Mouse (Mus musculus): ENCODE measurements around the gene Icam5. TPM values are rescaled to one million over a fixed set of nuclear protein-coding genes. Genes with fewer than 3 reads are reported as not detected.
"Not testable (repeated sequence)": the region's sequence is repeated elsewhere in the genome, so short reads cannot be mapped to it uniquely, and the experiment has no call there.

Gene Icam5
- 0.20 TPM in 2 replicates for polyA plus RNA-seq (2015; fragmentation: Nextera tagmentation; extraction: Ambion mirVana)

- Histone ChIP-seq H3K9ac (peak within 1 kb of the TSS; percentile 37; the same call in 1 of the 2 replicates), H3K4me1 (peaks cover 60% of the 10 kb centered on the region), H3K27me3 (peaks cover 72% of the 10 kb centered on the region), H3K4me2 (replicated peaks) (peak within 1 kb of the TSS; percentile 98), H3K4me3 (replicated peaks) (peak within 1 kb of the TSS; percentile 59), H3K9me3 (replicated peaks) (no peaks in the 10 kb centered on the region), H3K36me3 (no peaks in the 10 kb centered on the region), H3K27ac (replicated peaks) (peak within 1 kb of the TSS; percentile 49; the same call in 1 of the 2 replicates)
- 0 out of 2 replicates have a peak, but pooled peaks have one; percentile 15 for ATAC-seq (ENCODE audit: insufficient number of reproducible peaks, low FRiP score, low TSS enrichment, low read depth)
- WGBS = under 1% methylated on average over 35 of the region's 35 CpGs
Measured at GRCm38 (mm10) chr9:21031896-21032351, at the start of gene Icam5. Icam5 (plus strand) TSS chr9:21032073.

GRCm38 (mm10) chr9:20982171-20982570 lies 49.7 kb upstream of the Icam5 start:
- H3K4me2 ChIP-seq (replicated peaks) = no peak overlapping the region
- no peak overlapping the region for H3K9ac ChIP-seq
- WGBS = 70% methylated on average over 3 of the region's 3 CpGs
- no peak for ATAC-seq (ENCODE audit: insufficient number of reproducible peaks, low FRiP score, low TSS enrichment, low read depth)
- no peak overlapping the region for H3K27ac ChIP-seq (replicated peaks)
- H3K4me1 ChIP-seq = peaks cover 37% of the 10 kb centered on the region
- no peaks in the 10 kb centered on the region for H3K27me3 ChIP-seq
- no peaks in the 10 kb centered on the region for H3K9me3 ChIP-seq (replicated peaks)
- H3K4me3 ChIP-seq (replicated peaks) = no peak overlapping the region
- H3K36me3 ChIP-seq = no peaks in the 10 kb centered on the region

- H3K27ac ChIP-seq (replicated peaks) = no peak overlapping the region
Measured at GRCm38 (mm10) chr9:20983169-20983568, 48.7 kb upstream of the Icam5 start.

GRCm38 (mm10) chr9:20986952-20987686 lies 44.8 kb upstream of the Icam5 start:
- H3K9ac ChIP-seq = no peak overlapping the region
- H3K27me3 ChIP-seq = no peaks in the 10 kb centered on the region
- 37% methylated on average over 15 of the region's 15 CpGs for WGBS
- H3K36me3 ChIP-seq = no peaks in the 10 kb centered on the region
- no peak overlapping the region for H3K4me3 ChIP-seq (replicated peaks)
- no peaks in the 10 kb centered on the region for H3K9me3 ChIP-seq (replicated peaks)
- peak; percentile 84 for ATAC-seq (ENCODE audit: insufficient number of reproducible peaks, low FRiP score, low TSS enrichment, low read depth)
- H3K4me2 ChIP-seq (replicated peaks) = 0 out of 2 replicates have a peak overlapping the region, but pooled peaks have one; percentile 8
- peaks cover 49% of the 10 kb centered on the region for H3K4me1 ChIP-seq
- H3K27ac ChIP-seq (replicated peaks) = peak overlapping the region; percentile 87

More at GRCm38 (mm10) chr9:20983169-20983568, 48.7 kb upstream of the Icam5 start:
- ATAC-seq (ENCODE audit: insufficient number of reproducible peaks, low FRiP score, low TSS enrichment, low read depth) = no peak
- no peak overlapping the region for H3K9ac ChIP-seq
- no peaks in the 10 kb centered on the region for H3K36me3 ChIP-seq
- WGBS = 13% methylated on average over 5 of the region's 5 CpGs
- H3K4me1 ChIP-seq = peaks cover 40% of the 10 kb centered on the region
- no peak overlapping the region for H3K4me3 ChIP-seq (replicated peaks)
- no peaks in the 10 kb centered on the region for H3K9me3 ChIP-seq (replicated peaks)
- H3K4me2 ChIP-seq (replicated peaks) = no peak overlapping the region
- H3K27me3 ChIP-seq = no peaks in the 10 kb centered on the region

DNA sequence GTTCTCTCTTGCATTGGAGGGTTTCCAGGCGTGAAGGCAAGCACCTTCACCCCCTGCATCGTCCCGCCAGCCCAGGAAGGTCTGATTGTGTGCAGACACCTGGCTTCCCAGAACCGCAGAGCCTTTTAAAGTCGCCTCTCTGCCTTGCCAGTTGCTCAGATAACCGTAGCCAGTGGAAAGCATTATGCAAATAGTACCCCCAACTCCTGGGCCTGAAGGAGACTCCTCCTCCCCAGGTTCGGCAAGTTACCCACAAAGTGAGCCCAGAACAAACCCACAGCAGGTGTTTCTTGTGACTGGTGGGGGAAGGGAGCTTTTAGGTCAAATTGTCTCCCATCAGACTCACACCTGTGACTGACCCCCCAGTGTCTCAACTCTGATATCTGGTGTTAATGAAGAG lies 43.9 kb upstream of the Icam5 start:
- 22% methylated on average over 7 of the region's 7 CpGs for WGBS
- H3K27me3 ChIP-seq = no peaks in the 10 kb centered on the region
- no peak overlapping the region for H3K4me2 ChIP-seq (replicated peaks)
- H3K9me3 ChIP-seq (replicated peaks) = no peaks in the 10 kb centered on the region
- H3K4me1 ChIP-seq = peaks cover 42% of the 10 kb centered on the region
- H3K9ac ChIP-seq = no peak overlapping the region
- ATAC-seq (ENCODE audit: insufficient number of reproducible peaks, low FRiP score, low TSS enrichment, low read depth) = no peak
- H3K27ac ChIP-seq (replicated peaks) = peak overlapping the region; percentile 87
- H3K36me3 ChIP-seq = no peaks in the 10 kb centered on the region
- H3K4me3 ChIP-seq (replicated peaks) = no peak overlapping the region

GRCm38 (mm10) chr9:20990861-20991260 lies 41.0 kb upstream of the Icam5 start:
- H3K4me1 ChIP-seq = peaks cover 41% of the 10 kb centered on the region
- ATAC-seq (ENCODE audit: insufficient number of reproducible peaks, low FRiP score, low TSS enrichment, low read depth) = peak; percentile 56; the same call in 1 of the 2 replicates
- no peaks in the 10 kb centered on the region for H3K27me3 ChIP-seq
- 0 out of 2 replicates have a peak overlapping the region, but pooled peaks have one; percentile 12 for H3K4me3 ChIP-seq (replicated peaks)
- H3K9ac ChIP-seq = no peak overlapping the region
- whole genome bisulfite sequencing = 5% methylated on average over 10 of the region's 10 CpGs
- H3K9me3 ChIP-seq (replicated peaks) = no peaks in the 10 kb centered on the region
- no peaks in the 10 kb centered on the region for H3K36me3 ChIP-seq
- peak overlapping the region; percentile 67 for H3K27ac ChIP-seq (replicated peaks)
- H3K4me2 ChIP-seq (replicated peaks) = peak overlapping the region; percentile 38

GRCm38 (mm10) chr9:20991587-20991986 lies 40.3 kb upstream of the Icam5 start:
- H3K27me3 ChIP-seq = no peaks in the 10 kb centered on the region
- no peak overlapping the region for H3K9ac ChIP-seq
- H3K4me1 ChIP-seq = peaks cover 38% of the 10 kb centered on the region
- no peak overlapping the region for H3K4me2 ChIP-seq (replicated peaks)
- no peak overlapping the region for H3K27ac ChIP-seq (replicated peaks)
- no peak for ATAC-seq (ENCODE audit: insufficient number of reproducible peaks, low FRiP score, low TSS enrichment, low read depth)
- H3K4me3 ChIP-seq (replicated peaks) = no peak overlapping the region
- H3K9me3 ChIP-seq (replicated peaks) = no peaks in the 10 kb centered on the region
- 90% methylated on average over 4 of the region's 4 CpGs for WGBS
- no peaks in the 10 kb centered on the region for H3K36me3 ChIP-seq

- Histone ChIP-seq H3K27me3 (no peaks in the 10 kb centered on the region), H3K9me3 (replicated peaks) (no peaks in the 10 kb centered on the region), H3K27ac (replicated peaks) (no peak overlapping the region), H3K4me1 (peaks cover 24% of the 10 kb centered on the region), H3K36me3 (no peaks in the 10 kb centered on the region), H3K9ac (no peak overlapping the region), H3K4me3 (replicated peaks) (no peak overlapping the region), H3K4me2 (replicated peaks) (no peak overlapping the region)
- 39% methylated on average over 5 of the region's 5 CpGs for WGBS
- no peak for ATAC-seq (ENCODE audit: insufficient number of reproducible peaks, low FRiP score, low TSS enrichment, low read depth)
Measured at GRCm38 (mm10) chr9:20993165-20993898, 38.5 kb upstream of the Icam5 start.

GRCm38 (mm10) chr9:20995069-20995468 lies 36.8 kb upstream of the Icam5 start:
- no peak for ATAC-seq (ENCODE audit: insufficient number of reproducible peaks, low FRiP score, low TSS enrichment, low read depth)
- H3K9me3 ChIP-seq (replicated peaks) = no peaks in the 10 kb centered on the region
- H3K4me1 ChIP-seq = peaks cover 18% of the 10 kb centered on the region
- 73% methylated on average over 3 of the region's 3 CpGs for WGBS
- H3K9ac ChIP-seq = no peak overlapping the region
- no peak overlapping the region for H3K4me3 ChIP-seq (replicated peaks)
- no peaks in the 10 kb centered on the region for H3K27me3 ChIP-seq
- H3K4me2 ChIP-seq (replicated peaks) = no peak overlapping the region
- H3K27ac ChIP-seq (replicated peaks) = no peak overlapping the region
- H3K36me3 ChIP-seq = no peaks in the 10 kb centered on the region

- no peak overlapping the region for H3K4me3 ChIP-seq (replicated peaks)
Measured at GRCm38 (mm10) chr9:20997065-20997464, 34.8 kb upstream of the Icam5 start.

DNA sequence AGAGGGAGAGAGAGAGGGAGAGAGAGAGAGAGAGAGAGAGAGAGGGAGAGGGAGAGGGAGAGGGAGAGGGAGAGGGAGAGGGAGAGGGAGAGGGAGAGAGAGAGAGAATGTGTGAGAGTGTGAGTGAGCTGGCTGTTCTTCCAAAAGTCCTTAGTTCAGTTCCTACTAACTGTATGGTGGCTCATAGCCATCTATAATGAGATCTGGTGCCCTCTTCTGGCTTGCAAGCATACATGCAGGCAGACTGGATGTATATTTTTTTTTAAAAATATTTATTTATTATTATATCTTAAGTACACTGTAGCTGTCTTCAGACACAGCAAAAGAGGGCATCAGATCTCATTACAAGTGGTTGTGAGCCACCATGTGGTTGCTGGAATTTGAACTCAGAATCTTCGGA lies 33.5 kb upstream of the Icam5 start:
- not testable (repeated sequence) for H3K36me3 ChIP-seq; H3K27ac ChIP-seq (replicated peaks); ATAC-seq (ENCODE audit: insufficient number of reproducible peaks, low FRiP score, low TSS enrichment, low read depth); H3K9ac ChIP-seq; H3K4me1 ChIP-seq; H3K27me3 ChIP-seq; H3K4me3 ChIP-seq (replicated peaks); H3K4me2 ChIP-seq (replicated peaks); H3K9me3 ChIP-seq (replicated peaks)
- 69% methylated on average over 1 of the region's 1 CpGs for WGBS

More at GRCm38 (mm10) chr9:20997065-20997464, 34.8 kb upstream of the Icam5 start:
- no peak overlapping the region for H3K4me2 ChIP-seq (replicated peaks)
- no peaks in the 10 kb centered on the region for H3K36me3 ChIP-seq
- no peaks in the 10 kb centered on the region for H3K9me3 ChIP-seq (replicated peaks)
- H3K27ac ChIP-seq (replicated peaks) = no peak overlapping the region
- 83% methylated on average over 8 of the region's 8 CpGs for WGBS
- H3K27me3 ChIP-seq = no peaks in the 10 kb centered on the region
- H3K9ac ChIP-seq = no peak overlapping the region
- no peak for ATAC-seq (ENCODE audit: insufficient number of reproducible peaks, low FRiP score, low TSS enrichment, low read depth)
- H3K4me1 ChIP-seq = peaks cover 6% of the 10 kb centered on the region

Data from embryonic facial prominence, embryonic 15.5 days (tissue).